Mouse (Mus musculus): Measurements from ENCODE around the gene Gls.

- TF ChIP-seq GATA2 (IDR thresholded peaks at IDR 0.05; ENCODE audit: borderline replicate concordance, low read depth, low read length), result no peak
- TF ChIP-seq CTCF (IDR thresholded peaks at IDR 0.05; ENCODE audit: low read depth, low read length), result no peak
- no peak for TF ChIP-seq TAL1 (conservative IDR thresholded peaks at IDR 0.05; ENCODE audit: low read depth, low read length)
- TF ChIP-seq GATA1 (IDR thresholded peaks at IDR 0.05; ENCODE audit: borderline replicate concordance, low read length), result no peak
These were observed 62.3 kb downstream of the Gls start for GRCm38 (mm10) chr1:52170747-52171146.

Data from G1E (cell line).